Comparison of ENCODE assay signal across 16 mouse cellular contexts in genomic region chr16:89922458-89922857, GRCm38 (mm10).
DNase-seq lines count a peak whose midpoint lies in the region; ATAC-seq and TF ChIP-seq lines count a peak whose summit lies in the region.
"Had no signal": no experiment of that assay in that cellular context is flagged by ENCODE, and none has a peak within 500 bp of the region (broad histone marks: within the 10 kb centered on the region; RNA-seq: fewer than 3 reads in every experiment).

No protein-coding gene starts in this region.

- ATAC-seq in stomach, postnatal 0 days (ENCODE audit: low FRiP score, low TSS enrichment) = no peak

- TF ChIP-seq EP300 in stomach, postnatal 0 days (optimal IDR thresholded peaks at IDR 0.05) = no peak

- 84% methylated on average over 8 of the region's 8 CpGs for WGBS in stomach, postnatal 0 days

- no peak overlapping the region for H3K4me2 ChIP-seq in stomach, postnatal 0 days (replicated peaks; ENCODE audit: low read depth)
- H3K4me2 ChIP-seq: hindbrain, embryonic 15.5 days; neural tube, embryonic 15.5 days had no signal

- DNase-seq in cerebellum, adult 18-20 months = peak; percentile 52 to 57
- no peak for DNase-seq in cerebellum, adult 11 months
- DNase-seq in layer of hippocampus, postnatal 10 days (ENCODE audit: low spot score in 2 of 2) = peak; percentile 44 to 61
- no peak for DNase-seq in layer of hippocampus, adult 9-10 months (ENCODE audit: low spot score)
- peak; percentile 62 for DNase-seq in right cerebral cortex, postnatal 25 days
- no peak for DNase-seq in right cerebral cortex, adult 2 months (ENCODE audit: low spot score in 2 of 2)
- no peak for DNase-seq in stomach, postnatal 0 days (ENCODE audit: low spot score)
- DNase-seq in ovary, postnatal 36 days (ENCODE audit: low spot score) = no peak
- DNase-seq: adrenal gland, postnatal 36 days; heart, adult 11 months; kidney, adult 8-10 months; lung, adult 18-20 months; thymus, postnatal 4 days had no signal

- no peaks in the 10 kb centered on the region for H3K36me3 ChIP-seq in stomach, postnatal 0 days (ENCODE audit: control insufficient read depth, insufficient read depth, low read length)
- H3K36me3 ChIP-seq: hindbrain, embryonic 15.5 days; neural tube, embryonic 15.5 days had no signal

- no peaks in the 10 kb centered on the region for H3K27me3 ChIP-seq in stomach, postnatal 0 days (ENCODE audit: control insufficient read depth, insufficient read depth, low read length)
- H3K27me3 ChIP-seq: hindbrain, embryonic 15.5 days; neural tube, embryonic 15.5 days had no signal

- no peaks in the 10 kb centered on the region for H3K9me3 ChIP-seq in stomach, postnatal 0 days (ENCODE audit: control insufficient read depth, low read length)
- H3K9me3 ChIP-seq: hindbrain, embryonic 15.5 days; megakaryocyte, embryonic 14.5 days; neural tube, embryonic 15.5 days had no signal

- TF ChIP-seq CTCF in stomach, postnatal 0 days (IDR thresholded peaks at IDR 0.05; ENCODE audit: low read depth) = peak; percentile 33

- H3K4me3 ChIP-seq in stomach, postnatal 0 days (ENCODE audit: low read depth, low read length) = no peak overlapping the region
- H3K4me3 ChIP-seq: hindbrain, embryonic 15.5 days; megakaryocyte, embryonic 14.5 days; neural tube, embryonic 15.5 days had no signal

- no peak overlapping the region for H3K27ac ChIP-seq in stomach, postnatal 0 days (replicated peaks)
- H3K27ac ChIP-seq: hindbrain, embryonic 15.5 days; neural tube, embryonic 15.5 days had no signal

- no peak overlapping the region for H3K9ac ChIP-seq in stomach, postnatal 0 days (ENCODE audit: low read length)
- H3K9ac ChIP-seq: hindbrain, embryonic 15.5 days; neural tube, embryonic 15.5 days had no signal

- no peaks in the 10 kb centered on the region; the same call in 1 of the 2 replicates for H3K4me1 ChIP-seq in stomach, postnatal 0 days (replicated peaks; ENCODE audit: control insufficient read depth, insufficient read depth)

Comparison
In these comparisons a context has a peak if more than half of its experiments do, and no peak if none do; other contexts are left out.
1. DNase-seq: peak in cerebellum, adult 18-20 months (2 of 2), layer of hippocampus, postnatal 10 days (2 of 2) and right cerebral cortex, postnatal 25 days (single experiment); none in cerebellum, adult 11 months (single experiment), layer of hippocampus, adult 9-10 months (single experiment), right cerebral cortex, adult 2 months (0 of 2), stomach, postnatal 0 days (single experiment) and ovary, postnatal 36 days (single experiment).